Mouse (Mus musculus): ENCODE data around the gene Oprd1. TPM values are rescaled to one million over a fixed set of nuclear protein-coding genes. Genes with fewer than 3 reads are reported as not detected.

Gene Oprd1
- polyA plus RNA-seq (2012; ENCODE audit: insufficient read depth, low replicate concordance), result not detected in 2 replicates

GRCm38 (mm10) chr4:132144080-132144841 lies at the start of gene Oprd1:
Gene Oprd1 (minus strand): TSS chr4:132144486.
- H3K4me1 ChIP-seq, result peaks cover 19% of the 10 kb centered on the region
- no peaks in the 10 kb centered on the region for H3K36me3 ChIP-seq (replicated peaks; ENCODE audit: low read length)
- H3K4me3 ChIP-seq (replicated peaks), result peak within 1 kb of the TSS; percentile 85
- TF ChIP-seq FLI1 (IDR thresholded peaks at IDR 0.05; ENCODE audit: low read length) (no peak), GATA1 (IDR thresholded peaks at IDR 0.05; ENCODE audit: borderline replicate concordance, low read length) (no peak)
- H3K9me3 ChIP-seq, result peaks cover 13% of the 10 kb centered on the region
- peaks cover 79% of the 10 kb centered on the region for H3K27me3 ChIP-seq (replicated peaks)

- no peaks in the 10 kb centered on the region for H3K27me3 ChIP-seq (replicated peaks)
- H3K9me3 ChIP-seq, result no peaks in the 10 kb centered on the region
- TF ChIP-seq FLI1 (IDR thresholded peaks at IDR 0.05; ENCODE audit: low read length) (no peak), GATA1 (IDR thresholded peaks at IDR 0.05; ENCODE audit: borderline replicate concordance, low read length) (no peak)
- H3K4me3 ChIP-seq (replicated peaks), result no peak overlapping the region
- H3K36me3 ChIP-seq (replicated peaks; ENCODE audit: low read length), result peaks cover 78% of the 10 kb centered on the region
- peaks cover 18% of the 10 kb centered on the region for H3K4me1 ChIP-seq
These were observed 43.6 kb upstream of the Oprd1 start for GRCm38 (mm10) chr4:132187826-132188401.

GRCm38 (mm10) chr4:132183162-132183561 lies 38.9 kb upstream of the Oprd1 start:
- Histone ChIP-seq H3K27me3 (replicated peaks) (no peaks in the 10 kb centered on the region), H3K4me1 (peaks cover 23% of the 10 kb centered on the region), H3K36me3 (replicated peaks; ENCODE audit: low read length) (peaks cover 76% of the 10 kb centered on the region), H3K4me3 (replicated peaks) (no peak overlapping the region), H3K9me3 (no peaks in the 10 kb centered on the region)
- TF ChIP-seq GATA1 (IDR thresholded peaks at IDR 0.05; ENCODE audit: borderline replicate concordance, low read length) (no peak), FLI1 (IDR thresholded peaks at IDR 0.05; ENCODE audit: low read length) (no peak)

- Histone ChIP-seq H3K4me1 (peaks cover 23% of the 10 kb centered on the region), H3K4me3 (replicated peaks) (no peak overlapping the region), H3K9me3 (no peaks in the 10 kb centered on the region), H3K36me3 (replicated peaks; ENCODE audit: low read length) (peaks cover 64% of the 10 kb centered on the region), H3K27me3 (replicated peaks) (peaks cover 3% of the 10 kb centered on the region)
- TF ChIP-seq GATA1 (IDR thresholded peaks at IDR 0.05; ENCODE audit: borderline replicate concordance, low read length), result no peak
- no peak for TF ChIP-seq FLI1 (IDR thresholded peaks at IDR 0.05; ENCODE audit: low read length)
These were observed 37.7 kb upstream of the Oprd1 start for GRCm38 (mm10) chr4:132181721-132182658.

- no peak overlapping the region for H3K4me3 ChIP-seq (replicated peaks)
- no peaks in the 10 kb centered on the region for H3K9me3 ChIP-seq
- H3K27me3 ChIP-seq (replicated peaks), result peaks cover 8% of the 10 kb centered on the region
- TF ChIP-seq GATA1 (IDR thresholded peaks at IDR 0.05; ENCODE audit: borderline replicate concordance, low read length) (no peak), FLI1 (IDR thresholded peaks at IDR 0.05; ENCODE audit: low read length) (no peak)
- H3K36me3 ChIP-seq (replicated peaks; ENCODE audit: low read length), result peaks cover 54% of the 10 kb centered on the region
- peaks cover 23% of the 10 kb centered on the region for H3K4me1 ChIP-seq
These were observed 36.4 kb upstream of the Oprd1 start for GRCm38 (mm10) chr4:132180710-132181109.

GRCm38 (mm10) chr4:132178630-132179059 lies 34.4 kb upstream of the Oprd1 start:
- no peaks in the 10 kb centered on the region for H3K9me3 ChIP-seq
- H3K4me3 ChIP-seq (replicated peaks), result peak overlapping the region; percentile 20
- H3K4me1 ChIP-seq, result peaks cover 20% of the 10 kb centered on the region
- H3K36me3 ChIP-seq (replicated peaks; ENCODE audit: low read length), result peaks cover 33% of the 10 kb centered on the region
- TF ChIP-seq FLI1 (IDR thresholded peaks at IDR 0.05; ENCODE audit: low read length) (no peak), GATA1 (IDR thresholded peaks at IDR 0.05; ENCODE audit: borderline replicate concordance, low read length) (no peak)
- H3K27me3 ChIP-seq (replicated peaks), result peaks cover 17% of the 10 kb centered on the region

- Histone ChIP-seq H3K36me3 (replicated peaks; ENCODE audit: low read length) (peaks cover 12% of the 10 kb centered on the region), H3K4me1 (peaks cover 14% of the 10 kb centered on the region), H3K27me3 (replicated peaks) (peaks cover 32% of the 10 kb centered on the region), H3K4me3 (replicated peaks) (no peak overlapping the region), H3K9me3 (no peaks in the 10 kb centered on the region)
- TF ChIP-seq GATA1 (IDR thresholded peaks at IDR 0.05; ENCODE audit: borderline replicate concordance, low read length) (no peak), FLI1 (IDR thresholded peaks at IDR 0.05; ENCODE audit: low read length) (no peak)
These were observed 32.2 kb upstream of the Oprd1 start for GRCm38 (mm10) chr4:132176474-132176873.

GRCm38 (mm10) chr4:132170891-132171290 lies 26.6 kb upstream of the Oprd1 start:
- Histone ChIP-seq H3K9me3 (peaks cover 13% of the 10 kb centered on the region), H3K4me1 (peaks cover 17% of the 10 kb centered on the region), H3K27me3 (replicated peaks) (peaks cover 61% of the 10 kb centered on the region), H3K4me3 (replicated peaks) (no peak overlapping the region), H3K36me3 (replicated peaks; ENCODE audit: low read length) (no peaks in the 10 kb centered on the region)
- TF ChIP-seq GATA1 (IDR thresholded peaks at IDR 0.05; ENCODE audit: borderline replicate concordance, low read length) (no peak), FLI1 (IDR thresholded peaks at IDR 0.05; ENCODE audit: low read length) (no peak)

GRCm38 (mm10) chr4:132169761-132170160 lies 25.5 kb upstream of the Oprd1 start:
- no peaks in the 10 kb centered on the region for H3K36me3 ChIP-seq (replicated peaks; ENCODE audit: low read length)
- H3K27me3 ChIP-seq (replicated peaks), result peaks cover 70% of the 10 kb centered on the region
- H3K4me3 ChIP-seq (replicated peaks), result no peak overlapping the region
- peaks cover 13% of the 10 kb centered on the region for H3K9me3 ChIP-seq
- TF ChIP-seq GATA1 (IDR thresholded peaks at IDR 0.05; ENCODE audit: borderline replicate concordance, low read length), result no peak
- TF ChIP-seq FLI1 (IDR thresholded peaks at IDR 0.05; ENCODE audit: low read length), result no peak
- peaks cover 19% of the 10 kb centered on the region for H3K4me1 ChIP-seq

All from megakaryocyte, embryonic 14.5 days (primary cell).